Mouse (Mus musculus): ENCODE measurements around the gene Pole3.
A peak's percentile ranks its signal among the peaks of the same experiment; 100 is the strongest.

Gene Pole3

DNA sequence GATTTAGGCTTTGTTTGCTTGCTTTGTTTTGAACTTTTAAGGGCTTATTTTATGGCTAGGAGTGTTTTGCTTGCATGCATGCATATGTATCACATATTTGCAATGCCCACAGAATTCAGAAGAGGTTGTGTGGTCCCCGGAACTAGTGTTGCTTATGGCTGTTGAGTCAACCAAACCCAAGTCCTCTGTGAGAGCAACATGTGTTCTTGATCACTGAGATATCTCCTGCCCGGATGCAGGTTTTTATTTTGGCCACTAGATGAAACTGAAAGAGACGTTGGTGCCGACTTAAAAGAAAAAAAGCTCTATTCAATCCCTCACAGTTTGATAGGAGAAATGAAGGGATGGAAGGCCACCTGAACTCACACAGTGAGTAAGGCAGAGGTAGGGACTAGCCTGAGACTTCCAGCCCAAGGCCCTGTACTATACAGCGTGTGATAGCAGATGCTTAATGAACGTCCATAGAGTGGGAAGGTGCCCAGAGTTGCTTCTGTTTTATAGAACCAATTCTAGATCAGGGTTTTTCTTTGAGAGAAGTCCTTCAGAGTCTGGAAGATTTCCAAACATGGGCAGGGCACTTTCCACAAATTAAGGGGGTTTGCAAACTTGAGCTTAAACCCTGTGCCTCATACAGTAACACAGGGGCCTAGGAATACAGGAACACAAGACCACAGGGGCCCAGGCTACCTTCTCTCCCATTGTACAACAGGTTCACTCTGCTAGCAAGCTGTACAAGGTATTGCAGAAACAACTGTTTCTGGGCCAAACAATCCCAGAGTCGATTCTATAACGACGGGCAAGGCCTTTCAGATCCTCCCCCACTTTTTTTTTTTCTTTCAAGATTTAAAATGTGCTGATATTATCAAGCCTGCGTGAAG is 7.1 kb downstream of the Pole3 start:
- DNase-seq, result no peak

DNA sequence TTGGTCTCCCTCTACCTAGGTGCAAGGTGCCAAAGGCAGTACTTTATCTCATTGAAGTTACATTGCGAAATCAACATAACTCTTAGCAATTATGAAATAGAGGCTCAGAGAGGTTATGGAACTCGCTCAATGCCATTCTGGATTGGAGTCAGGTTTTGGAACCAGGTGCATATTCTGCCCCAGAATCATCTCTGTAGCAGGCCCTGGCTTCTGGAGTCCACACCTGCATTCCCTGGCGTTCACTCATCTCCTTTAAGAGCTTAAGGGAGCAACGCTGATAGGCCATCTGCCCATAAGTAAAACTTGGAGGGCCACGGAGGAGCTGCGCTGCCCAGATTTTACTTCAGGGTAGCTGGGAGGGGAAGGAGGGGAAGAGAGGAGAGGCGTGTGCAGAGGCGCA is 7.8 kb downstream of the Pole3 start:
- peak; percentile 26 for DNase-seq

DNA sequence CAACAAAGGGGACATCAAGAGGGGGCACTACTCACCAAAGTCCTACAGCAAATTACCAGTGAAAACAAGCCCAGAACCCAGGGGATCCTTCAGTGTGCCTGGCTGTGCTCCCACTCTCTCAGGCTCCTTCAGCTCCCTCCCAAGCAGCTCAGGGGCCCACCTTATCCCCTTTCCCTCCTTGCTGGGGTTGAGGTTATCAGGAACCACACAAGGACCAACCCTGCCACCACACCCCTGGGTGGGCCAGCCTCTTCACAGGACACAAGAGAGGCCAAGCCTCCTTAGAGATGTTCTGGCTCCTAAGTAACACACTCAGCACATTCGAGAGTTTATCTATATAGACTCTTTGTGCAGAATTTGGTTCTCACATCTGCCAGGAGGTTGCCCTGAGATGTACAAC is 8.3 kb downstream of the Pole3 start:
- DNase-seq, result peak; percentile 17

DNA sequence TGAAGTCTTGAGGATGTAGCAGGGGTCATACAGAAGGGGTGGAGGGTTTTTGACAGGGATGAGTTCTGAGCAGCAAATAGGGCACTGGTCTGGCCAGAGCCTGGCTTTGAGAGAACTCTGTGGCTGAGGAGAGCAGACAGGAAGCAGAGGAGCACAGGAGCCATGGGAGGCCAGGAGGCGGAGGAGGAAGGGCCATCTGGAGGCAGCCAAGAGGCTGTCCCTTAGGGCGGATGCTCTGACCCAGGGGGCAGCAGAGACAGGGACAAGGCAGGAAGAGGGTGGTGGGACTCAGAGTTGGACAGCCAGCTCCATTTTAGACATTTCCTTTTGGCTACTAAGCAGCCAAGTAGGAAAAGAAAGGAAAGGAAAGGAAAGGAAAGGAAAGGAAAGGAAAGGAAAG is 8.8 kb downstream of the Pole3 start:
- peak; percentile 58 for DNase-seq

DNA sequence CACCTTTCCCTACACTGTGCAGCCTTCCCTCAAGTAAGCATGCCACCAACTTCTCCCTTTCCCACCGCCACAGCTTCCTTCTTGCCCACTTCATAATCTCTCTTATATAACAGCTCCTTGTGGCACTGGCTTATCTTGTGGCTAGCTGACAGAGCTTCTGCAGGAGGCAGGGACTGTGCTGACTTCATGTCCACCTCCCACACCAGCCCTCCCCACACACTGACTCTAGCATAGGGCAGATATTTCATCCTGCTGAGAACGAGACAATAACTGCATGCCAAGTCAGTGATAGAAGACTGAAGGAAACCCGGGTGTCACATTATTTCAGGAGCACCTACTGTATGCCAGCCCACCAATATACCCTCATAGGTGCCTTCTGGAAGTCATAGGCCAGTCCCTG is 9.4 kb downstream of the Pole3 start:
- no peak for DNase-seq

DNA sequence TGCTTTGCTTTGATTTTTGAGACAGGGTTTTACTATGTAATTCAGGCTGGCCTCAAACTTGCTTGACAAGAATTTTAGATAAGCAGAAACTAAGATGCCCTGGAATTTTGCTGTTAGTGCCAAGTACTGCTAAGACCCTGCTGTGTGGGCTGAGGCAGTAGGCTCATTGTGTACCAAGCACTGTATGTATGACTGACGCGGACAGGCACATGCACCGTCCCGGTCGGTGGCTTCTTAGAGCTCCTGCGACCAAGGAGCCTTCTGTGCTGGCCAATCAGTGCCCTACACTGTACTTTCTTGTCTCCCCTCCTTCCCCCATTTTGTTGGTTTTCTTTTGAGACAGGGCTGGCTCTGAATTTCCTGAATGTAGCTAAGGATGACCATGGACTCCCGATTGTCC is 9.9 kb downstream of the Pole3 start:
- DNase-seq, result no peak

DNA sequence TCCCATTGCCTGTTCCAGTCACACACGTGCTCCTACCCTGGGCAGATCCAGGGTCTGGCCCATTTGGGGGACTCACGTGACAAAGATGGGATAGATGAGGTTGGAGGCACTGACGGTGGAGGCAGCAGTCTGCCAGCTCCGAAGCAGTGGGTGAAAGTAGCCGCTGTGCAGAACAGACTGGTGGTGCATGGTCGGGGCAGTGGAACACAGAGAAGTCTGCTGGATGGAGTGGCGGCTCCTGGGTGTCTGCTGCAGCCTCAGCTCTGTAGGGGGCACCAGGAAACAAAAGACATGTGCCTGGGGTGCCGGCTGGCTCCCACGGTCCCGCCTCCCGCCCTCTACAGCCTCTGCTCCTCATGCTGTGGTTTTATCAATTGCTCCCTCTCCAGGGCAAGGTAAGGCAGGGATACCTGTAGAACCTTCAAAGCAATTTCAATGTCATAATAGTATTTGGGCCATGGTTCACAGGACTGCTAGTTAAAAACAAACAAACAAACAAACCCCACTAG is 10.8 kb downstream of the Pole3 start:
- DNase-seq, result no peak

DNA sequence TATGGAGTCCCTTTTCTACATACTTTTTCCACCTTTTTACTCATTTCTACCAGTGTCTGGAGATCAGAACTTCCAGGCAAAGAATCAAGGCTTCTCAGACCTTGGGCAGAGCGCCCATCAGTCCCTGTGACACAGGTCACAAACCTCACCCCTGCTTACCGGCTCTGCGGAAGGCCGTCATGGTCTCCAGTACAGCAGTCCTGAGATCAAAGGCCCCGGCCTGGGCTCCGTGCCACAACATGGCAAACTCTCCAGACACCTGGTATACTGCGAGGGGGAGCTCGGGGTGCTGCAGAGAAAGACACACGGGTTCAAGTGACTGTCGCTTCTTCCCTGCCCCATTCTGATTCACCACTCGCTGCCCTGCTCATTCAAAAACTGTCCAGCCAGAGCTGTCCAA is 14.9 kb downstream of the Pole3 start:
- DNase-seq, result no peak

DNA sequence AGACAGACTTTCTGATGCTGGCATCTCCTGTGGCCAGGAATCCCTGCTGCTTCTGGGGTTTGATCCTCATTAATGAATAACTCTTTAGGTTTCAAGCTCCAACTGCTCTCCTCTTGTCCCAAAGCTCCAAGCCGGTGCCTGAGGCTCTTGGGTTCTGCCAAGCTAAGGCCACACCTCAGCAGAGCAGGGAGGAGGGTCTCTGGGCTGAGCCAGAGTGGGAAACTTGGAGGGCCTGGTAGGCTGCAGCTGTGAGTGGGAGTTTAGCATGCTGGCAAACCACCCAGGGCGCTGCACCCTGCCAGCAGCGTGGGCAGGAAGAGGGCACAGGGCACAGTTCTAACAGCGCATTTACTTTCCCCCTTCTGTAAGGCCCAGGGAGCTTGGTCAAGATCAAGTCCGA is 16.0 kb downstream of the Pole3 start:
- DNase-seq, result no peak

DNA sequence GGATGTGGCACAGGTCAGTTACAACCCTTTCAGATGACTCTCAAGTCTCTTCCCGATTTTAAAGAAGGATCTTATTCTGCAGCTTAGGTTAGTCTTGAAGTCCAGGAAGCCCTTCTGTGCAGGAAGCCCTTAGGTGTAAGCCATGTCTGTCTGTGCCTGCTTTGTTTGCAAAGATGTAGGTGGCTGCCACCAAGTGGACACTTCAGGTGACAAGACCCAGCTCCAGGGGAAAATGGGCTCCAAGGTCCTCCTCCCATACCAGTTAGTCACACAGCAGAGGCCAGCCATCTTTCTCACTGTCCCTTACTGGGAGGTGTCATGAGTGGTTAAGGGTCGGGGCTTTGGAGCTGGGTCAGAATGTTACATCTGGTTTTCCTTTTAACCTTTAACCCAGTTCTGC is 18.1 kb downstream of the Pole3 start:
- peak; percentile 34 for DNase-seq

DNA sequence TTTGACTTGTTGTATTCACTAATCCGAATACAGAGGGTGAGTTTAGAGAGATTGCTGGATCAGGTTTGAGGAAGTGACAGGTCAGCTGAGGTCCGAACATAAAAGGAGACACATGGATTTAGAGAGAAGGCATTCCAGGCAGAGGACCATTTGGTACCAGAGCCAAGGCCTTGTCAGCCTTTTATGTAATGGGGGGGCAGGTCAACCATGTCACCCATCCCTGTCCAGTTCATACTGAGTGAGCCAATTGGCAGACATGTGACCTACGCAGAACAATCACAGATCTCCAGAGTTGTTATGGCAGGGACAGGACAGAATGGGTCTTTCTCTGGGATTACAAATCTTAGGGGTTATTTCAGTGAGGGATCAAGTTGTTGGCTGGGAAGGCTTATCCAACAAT is 18.9 kb downstream of the Pole3 start:
- DNase-seq, result no peak

DNA sequence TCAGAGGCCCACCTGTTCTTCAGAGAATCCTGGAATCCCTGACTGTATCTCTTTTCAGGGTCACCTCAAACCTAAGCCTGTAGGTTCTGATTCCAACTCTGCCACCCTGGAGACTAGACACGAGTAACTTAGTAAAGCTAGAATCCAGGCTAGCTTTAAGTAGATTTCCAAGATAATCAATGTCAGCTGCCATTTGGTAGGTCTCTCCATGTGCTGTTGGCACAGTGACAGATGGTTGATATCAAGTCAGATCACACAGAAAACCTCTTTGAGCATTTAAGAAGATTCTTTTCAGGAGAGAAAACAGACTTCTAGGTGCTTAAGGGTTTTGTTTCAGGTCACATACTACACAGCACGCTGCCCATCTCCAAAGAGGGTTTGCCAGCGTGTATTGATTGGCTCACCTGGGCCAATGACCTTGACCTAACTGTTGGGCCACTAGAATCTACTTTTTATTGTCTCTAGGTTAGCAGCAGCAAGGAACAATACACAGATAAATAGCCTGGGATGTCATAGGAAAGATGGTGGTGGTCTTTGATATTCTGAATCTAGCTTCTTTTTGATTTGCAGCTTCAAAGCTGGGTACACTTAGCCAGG is 21.4 kb downstream of the Pole3 start, which contains the start of gene Hdhd3:
TSS of gene Hdhd3 (minus strand) at position 94 of the 597 bp plus-strand sequence.
- no peak for DNase-seq

DNA sequence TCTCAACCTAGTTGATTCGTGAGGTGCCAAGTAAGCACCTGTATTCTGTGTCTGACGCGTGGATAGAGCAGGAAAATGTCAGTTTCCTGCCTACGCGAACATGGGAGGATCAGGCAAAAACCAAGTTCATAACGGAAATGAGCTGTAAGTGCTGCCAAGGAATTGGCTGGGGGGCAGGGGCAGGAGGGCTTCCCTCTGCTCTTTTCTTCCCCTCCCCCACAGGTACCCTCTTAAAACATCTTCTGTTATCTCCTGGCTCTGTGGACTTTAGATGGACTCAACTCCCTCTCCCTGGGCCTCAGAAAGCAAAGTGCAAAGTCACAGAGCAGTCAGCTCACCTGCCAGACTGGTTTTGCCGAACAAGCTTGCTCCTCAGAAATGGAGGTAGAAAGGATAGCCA is 21.9 kb downstream of the Pole3 start:
- DNase-seq, result no peak

DNA sequence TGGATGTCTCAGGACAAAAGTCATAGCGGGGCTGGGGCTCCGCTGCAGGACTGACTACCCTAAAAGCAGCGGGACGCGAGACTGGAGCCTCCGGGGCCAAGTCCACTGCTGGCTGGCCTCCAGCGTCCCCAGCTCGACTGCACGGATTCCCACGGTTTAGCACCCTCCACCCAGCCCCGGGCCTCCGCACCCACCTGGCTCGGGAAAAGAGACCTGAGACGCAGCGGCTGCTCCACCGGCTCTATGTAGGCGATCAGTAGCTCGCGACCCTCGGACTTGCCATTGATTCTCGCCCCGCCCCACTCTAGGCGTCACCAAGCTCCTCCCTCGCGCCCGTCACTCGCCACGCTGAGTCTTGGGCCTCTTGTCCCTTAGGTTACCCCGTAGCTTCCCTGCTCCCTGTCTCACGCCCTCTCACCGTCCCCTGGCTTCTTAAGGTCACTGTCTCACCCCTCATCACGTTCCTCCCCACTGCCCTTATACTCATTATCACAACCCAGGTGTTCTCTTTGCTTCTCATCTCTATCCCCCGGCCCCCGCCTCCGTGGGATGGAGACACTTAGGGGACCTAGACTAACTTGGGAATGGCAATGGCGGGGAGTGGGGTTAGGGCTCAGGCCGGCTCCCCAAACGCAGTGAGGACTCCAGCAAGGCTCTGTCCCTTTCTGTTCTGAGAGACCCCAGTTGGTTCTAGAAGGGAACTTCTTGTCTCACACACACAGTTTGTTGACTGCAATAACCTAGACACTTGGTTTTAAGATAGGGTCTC is 22.7 kb downstream of the Pole3 start:
- DNase-seq, result peak; percentile 91

DNA sequence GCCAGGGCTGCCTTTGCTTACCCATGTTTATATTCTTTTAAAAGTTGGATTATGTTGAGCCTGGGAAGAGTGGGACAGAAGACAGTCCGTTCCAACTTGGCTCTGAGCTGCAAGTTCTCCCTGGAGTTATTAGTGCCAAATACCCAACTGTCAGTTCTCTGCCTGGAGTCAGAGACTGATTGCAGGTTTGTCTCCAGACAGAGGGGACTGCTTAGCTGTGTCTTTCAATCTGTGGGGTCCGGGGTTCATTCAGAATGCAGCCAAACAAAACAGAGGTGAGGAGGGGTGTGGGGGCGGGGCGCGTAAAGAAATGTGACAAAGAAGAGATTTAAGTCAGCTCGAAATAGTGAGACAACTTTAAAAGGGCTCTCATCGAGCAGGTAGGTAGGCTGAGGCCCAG is 23.3 kb downstream of the Pole3 start:
- no peak for DNase-seq

DNA sequence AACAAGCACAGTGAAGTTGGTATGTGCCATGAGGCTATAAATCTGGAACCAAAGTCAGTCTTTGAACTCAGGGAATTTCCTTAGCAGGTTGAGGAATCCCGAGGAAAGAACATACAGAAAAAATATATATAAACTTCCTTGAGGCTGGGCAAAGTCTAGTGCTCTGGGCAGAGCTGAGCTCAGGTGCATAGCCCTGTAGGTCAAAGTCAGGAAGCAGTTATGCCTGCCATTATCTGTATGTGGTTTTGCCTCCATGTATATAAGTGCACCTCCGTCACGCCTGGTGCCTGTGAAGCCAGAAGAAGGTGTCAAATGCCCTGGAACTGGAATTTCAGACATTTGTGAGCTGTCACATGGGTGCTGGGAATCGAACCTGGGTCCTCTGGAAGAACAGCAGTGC is 24.1 kb downstream of the Pole3 start:
- DNase-seq, result no peak

DNA sequence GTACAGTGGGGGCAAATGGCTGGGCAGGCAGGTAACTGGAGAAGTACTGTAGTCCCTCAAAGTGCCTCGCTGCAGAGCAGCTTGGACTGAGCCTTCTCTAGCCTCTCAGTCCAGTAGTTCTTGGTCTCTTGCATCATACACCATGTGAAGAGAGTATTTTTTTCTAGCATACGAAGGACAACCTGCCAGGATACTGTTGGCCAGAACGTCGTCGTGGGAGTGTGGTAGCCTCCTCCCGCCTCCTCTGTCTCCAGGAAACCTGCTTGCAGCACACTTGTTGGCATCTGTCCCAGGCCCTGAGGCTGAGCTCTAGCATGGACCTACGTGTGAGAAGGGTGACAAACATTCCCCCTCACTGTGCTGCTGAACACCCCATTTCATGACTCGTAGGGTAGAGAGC is 28.1 kb downstream of the Pole3 start:
- peak; percentile 76 for DNase-seq

DNA sequence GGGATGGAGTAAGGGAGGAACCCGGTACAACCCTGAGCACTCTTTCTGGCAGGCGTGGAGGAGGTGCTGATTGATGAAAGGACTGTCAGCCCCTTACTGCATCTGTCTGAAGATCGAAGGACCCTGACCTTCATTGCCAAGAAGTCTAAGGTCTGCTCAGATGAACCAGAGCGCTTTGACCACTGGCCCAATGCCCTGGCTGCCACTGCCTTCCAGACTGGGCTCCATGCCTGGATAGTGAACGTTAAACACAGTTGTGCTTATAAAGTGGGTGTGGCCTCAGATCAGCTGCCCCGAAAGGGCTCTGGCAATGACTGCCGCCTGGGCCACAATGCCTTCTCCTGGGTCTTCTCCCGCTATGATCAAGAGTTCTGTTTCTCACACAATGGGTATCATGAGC is 28.9 kb downstream of the Pole3 start:
- DNase-seq, result peak; percentile 60

DNA sequence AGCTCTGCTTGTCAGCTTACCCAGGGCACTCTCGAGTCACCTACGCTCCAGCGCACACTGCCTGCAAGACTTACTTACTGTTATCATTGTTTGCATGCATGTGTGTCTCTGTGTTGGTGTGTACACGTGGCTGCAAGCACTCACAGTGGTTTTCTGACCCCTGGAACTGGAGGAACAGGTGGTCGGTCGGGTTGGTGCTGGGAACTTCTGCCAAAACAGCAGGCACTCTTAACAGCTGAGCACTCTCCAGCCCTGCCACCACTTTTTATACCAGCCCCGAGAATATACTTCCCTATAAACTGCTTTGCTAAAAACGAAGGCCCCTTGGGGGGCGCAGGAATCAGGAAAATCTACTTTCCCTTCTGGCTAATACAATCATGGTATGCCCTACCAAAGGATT is 30.6 kb downstream of the Pole3 start:
- DNase-seq, result no peak

DNA sequence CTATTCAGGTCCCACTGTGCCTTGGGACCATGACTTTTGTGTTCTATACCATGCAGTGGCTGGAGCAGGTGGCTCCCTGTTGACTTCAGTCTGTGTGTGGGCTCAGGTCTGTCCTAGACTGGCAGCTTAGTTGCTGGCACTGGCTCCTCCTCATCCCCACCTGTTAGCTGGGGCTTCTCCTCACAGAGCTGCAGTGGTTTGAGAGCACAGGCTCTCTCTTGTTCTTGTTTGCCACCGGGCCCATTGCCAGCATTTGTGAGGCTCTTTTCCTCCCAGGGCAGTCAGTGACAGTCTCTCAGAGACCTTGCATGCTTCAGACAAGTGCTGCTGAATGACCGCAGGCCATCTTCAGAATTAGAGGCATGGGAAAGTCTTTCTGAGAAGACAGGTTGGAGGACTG is 32.2 kb downstream of the Pole3 start:
- no peak for DNase-seq

DNA sequence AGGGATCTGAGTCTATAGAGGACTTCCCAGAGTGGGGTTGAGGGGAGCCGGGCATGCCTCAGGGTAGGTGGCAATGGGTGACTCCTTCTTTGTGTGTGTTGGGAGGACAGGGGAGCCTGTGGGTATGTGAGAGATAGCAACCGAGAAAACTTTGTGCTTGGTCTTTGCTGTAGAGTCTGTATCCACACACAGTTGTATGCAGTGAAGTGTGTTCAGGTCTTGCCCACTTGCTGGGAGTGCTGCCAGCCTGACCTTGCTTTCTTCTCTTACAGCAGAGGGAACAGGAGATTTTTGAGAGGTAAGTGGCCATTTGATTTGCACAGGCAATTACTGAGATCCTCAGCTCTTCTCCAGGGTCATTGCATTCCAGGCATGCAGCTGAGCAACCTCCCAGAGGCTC is 37.0 kb downstream of the Pole3 start:
- no peak for DNase-seq

DNA sequence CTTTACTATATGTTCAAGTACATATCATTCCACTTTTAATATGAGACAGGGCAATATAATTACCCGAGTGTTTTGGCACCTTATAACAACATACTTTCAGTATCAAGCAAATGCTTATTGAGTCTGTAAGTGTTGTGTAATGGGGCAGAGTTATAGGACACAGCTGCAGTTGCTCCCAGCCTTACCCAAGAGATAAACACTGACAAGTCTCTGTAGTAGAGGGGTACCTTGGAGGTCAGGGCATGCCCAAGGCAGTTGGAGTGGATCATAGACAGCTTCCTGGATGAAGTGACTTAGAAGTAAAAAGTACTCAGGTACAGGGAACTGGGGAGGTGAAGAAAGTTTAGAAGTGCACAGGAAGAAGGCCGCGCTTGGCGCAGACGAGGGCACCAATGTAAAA is 37.7 kb downstream of the Pole3 start:
- DNase-seq, result no peak

DNA sequence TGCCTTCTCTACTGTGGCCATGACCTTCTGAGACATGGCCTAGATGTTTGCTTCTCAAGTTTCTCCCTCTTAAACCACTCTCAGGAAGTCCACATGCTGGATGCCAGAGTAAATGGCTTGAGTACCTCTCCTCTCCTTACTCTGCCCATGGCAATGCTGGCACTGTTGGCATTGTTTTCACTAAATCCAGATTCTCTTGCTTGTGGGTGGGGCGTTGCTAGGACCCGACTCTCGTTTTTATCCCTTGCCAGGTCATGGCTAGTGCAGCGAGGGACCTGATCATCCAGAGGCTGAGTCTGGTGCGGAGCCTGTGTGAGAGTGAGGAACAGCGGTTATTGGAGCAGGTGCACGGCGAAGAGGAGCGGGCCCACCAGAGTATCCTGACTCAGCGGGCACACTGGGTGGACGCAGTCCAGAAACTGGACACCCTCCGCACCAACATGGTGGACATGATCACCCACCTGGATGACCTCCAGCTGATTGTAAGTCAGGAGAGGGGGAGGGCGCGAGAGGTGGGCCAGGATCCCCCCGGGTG is 38.6 kb downstream of the Pole3 start:
- DNase-seq, result peak; percentile 30
